Mouse (Mus musculus) lung, adult 2 months (tissue): ENCODE data around the gene Olfr1381.

Experiments
- CTCF ChIP-seq: fragments of 200-500 bp; IDR thresholded peaks from 2 replicates; pipeline ENCODE4 v1.5.1; 2011; ENCODE audit warnings: mild to moderate bottlenecking, low read length, control low read depth; ENCODE audit not compliant: insufficient read depth
- POLR2A ChIP-seq: fragments of 200-500 bp; IDR thresholded peaks from 2 replicates; pipeline ENCODE4 v1.6.1; 2011; ENCODE audit warnings: low read depth, mild to moderate bottlenecking, control low read depth, low read length, borderline replicate concordance; ENCODE audit errors: extremely low read depth

DNA sequence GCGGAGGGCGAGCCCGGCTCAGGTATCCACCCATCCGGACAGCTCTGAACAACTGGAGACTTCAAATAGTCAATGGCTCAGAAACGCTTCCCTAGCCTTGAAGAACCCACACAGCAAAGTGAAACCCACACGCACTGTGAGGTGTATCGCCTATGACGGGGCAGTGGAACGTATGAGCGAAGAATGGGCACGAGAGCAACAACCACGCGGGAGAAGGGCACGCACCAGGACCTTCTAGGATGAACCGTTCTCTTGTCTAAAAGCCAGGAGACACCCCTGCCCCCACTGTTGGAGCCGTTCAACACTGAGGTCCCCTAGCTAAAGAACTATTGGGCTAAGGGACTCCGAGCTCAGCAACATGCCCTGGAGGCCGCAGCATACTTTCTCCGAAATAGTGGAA, 47.0 kb downstream of the Olfr1381 start:
- TF ChIP-seq CTCF (no peak), POLR2A (no peak)
